Mouse (Mus musculus): ENCODE results near the gene Gm38100.

DNA sequence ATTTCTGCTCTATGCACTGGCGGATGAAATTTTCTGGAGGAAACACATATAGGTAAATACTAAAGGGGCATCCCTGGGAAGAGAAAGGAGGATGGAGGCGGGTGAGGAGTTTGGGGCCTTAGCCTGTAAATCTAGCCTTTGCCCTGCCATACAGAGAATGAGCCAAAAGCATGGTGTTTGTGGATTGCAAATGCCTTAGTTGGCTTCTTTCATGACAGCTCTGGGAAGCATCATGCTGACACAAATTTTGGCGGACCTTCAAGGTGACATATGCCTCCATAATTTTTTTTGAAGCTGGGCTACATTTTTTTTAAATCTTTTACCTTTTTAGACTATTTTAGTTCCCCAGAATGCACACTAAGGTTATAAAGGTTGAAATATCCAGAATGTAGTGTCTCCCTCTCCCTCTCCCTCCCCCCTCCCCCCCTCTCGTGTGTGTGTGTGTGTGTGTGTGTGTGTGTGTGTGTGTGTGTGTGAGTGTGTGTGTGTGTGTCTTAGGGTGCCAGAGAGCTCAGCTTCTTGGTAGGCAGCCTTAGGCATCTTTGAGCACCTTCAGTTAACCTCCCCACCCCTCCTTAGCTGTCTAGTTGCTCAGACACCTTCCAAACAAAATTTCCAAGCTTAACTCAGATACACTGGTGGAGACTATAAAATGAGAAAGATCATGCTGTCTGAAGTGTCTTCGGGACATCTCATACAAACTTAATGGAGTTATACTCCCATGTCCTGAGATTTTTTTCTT, 47.0 kb downstream of the Gm38100 start:
- TF ChIP-seq CTCF (IDR thresholded peaks at IDR 0.05; ENCODE audit: insufficient read depth, low read depth, low read length) (no peak), POLR2A (IDR thresholded peaks at IDR 0.05; ENCODE audit: insufficient read depth, low read depth, low read length) (no peak)
